Mouse (Mus musculus) G1E (cell line): ENCODE results near the gene Hepacam.

Source experiments
- CTCF ChIP-seq: IDR thresholded peaks from 2 replicates; pipeline ENCODE4 v1.5.1; 2012; ENCODE audit warnings: low read depth, low read length, inconsistent platforms, mixed read lengths
- GATA1 ChIP-seq: IDR thresholded peaks from 2 replicates; pipeline ENCODE4 v1.6.1; 2012; ENCODE audit warnings: borderline replicate concordance, low read length, inconsistent platforms, mixed read lengths

DNA sequence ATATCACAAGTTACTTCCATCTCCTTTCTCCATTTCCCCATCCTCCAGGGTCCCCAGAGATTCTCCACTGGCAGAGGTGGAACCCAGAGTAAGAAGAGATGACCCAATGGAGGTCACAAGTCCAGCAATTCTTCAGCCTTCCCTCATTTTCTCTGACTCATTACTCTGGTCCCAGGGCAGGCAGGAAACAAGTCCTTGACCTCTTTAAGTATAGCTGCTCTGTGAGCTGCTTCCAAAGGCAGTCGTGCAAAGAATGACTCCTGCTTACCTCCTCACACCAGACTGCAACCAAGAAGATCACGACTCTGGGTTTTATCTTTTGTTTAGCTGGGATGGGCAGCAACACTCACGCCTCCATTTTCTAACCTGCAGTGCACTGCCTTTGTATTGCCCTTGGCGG, 68.5 kb downstream of the Hepacam start:
- TF ChIP-seq CTCF (no peak), GATA1 (no peak)
